Mouse (Mus musculus) limb, embryonic 14.5 days (tissue): ENCODE measurements around the gene Fen1. TPM values are rescaled to one million over a fixed set of nuclear protein-coding genes. Genes with fewer than 3 reads are reported as not detected.
"Not testable (repeated sequence)": the region's sequence is repeated elsewhere in the genome, so short reads cannot be mapped to it uniquely, and the experiment has no call there.

Experiments used
- ATAC-seq: fragments of 200-750 bp; cut with Nextera tagmentation; 2 replicates; pipeline ENCODE4 v1.8.0; 2017; ENCODE audit warnings: low read depth, moderate number of reproducible peaks, moderate TSS enrichment; ENCODE audit not compliant: low FRiP score
- DNase-seq: peaks from one replicate; pipeline ENCODE4 v3.0.0-alpha.2; 2015; ENCODE audit warnings: low spot score
- H3K27ac ChIP-seq: fragments of 300-500 bp; sonication (generic); replicated peaks from 2 replicates; pipeline ENCODE4 v1.5.1; 2014; ENCODE audit warnings: low read depth, mild to moderate bottlenecking, low read length, moderate library complexity, mixed read lengths
- H3K27me3 ChIP-seq: fragments of 300-500 bp; sonication (generic); 2 replicates; pipeline ENCODE4 v1.6.1; 2014; ENCODE audit warnings: low read length, mixed read lengths; ENCODE audit not compliant: control insufficient read depth, insufficient read depth
- H3K36me3 ChIP-seq: fragments of 300-500 bp; sonication (generic); 2 replicates; pipeline ENCODE4 v1.6.1; 2014; ENCODE audit warnings: mild to moderate bottlenecking, low read length, moderate library complexity, mixed read lengths; ENCODE audit not compliant: control insufficient read depth, insufficient read depth
- H3K4me1 ChIP-seq: fragments of 300-500 bp; sonication (generic); 2 replicates; pipeline ENCODE4 v1.6.1; 2014; ENCODE audit warnings: antibody characterized with exemption, low read length, mixed read lengths; ENCODE audit not compliant: control insufficient read depth, insufficient read depth
- H3K4me2 ChIP-seq: fragments of 300-500 bp; sonication (generic); replicated peaks from 2 replicates; pipeline ENCODE4 v1.6.1; 2014; ENCODE audit warnings: low read depth, mild to moderate bottlenecking, low read length, moderate library complexity; ENCODE audit not compliant: severe bottlenecking
- H3K4me3 ChIP-seq: fragments of 300-500 bp; sonication (generic); replicated peaks from 2 replicates; pipeline ENCODE4 v1.5.1; 2014; ENCODE audit warnings: low read length
- H3K9ac ChIP-seq: fragments of 300-500 bp; sonication (generic); 2 replicates; pipeline ENCODE4 v1.6.1; 2014; ENCODE audit warnings: mild to moderate bottlenecking, low read depth, low read length, moderate library complexity; ENCODE audit not compliant: severe bottlenecking
- H3K9me3 ChIP-seq: fragments of 300-500 bp; sonication (generic); 2 replicates; pipeline ENCODE4 v1.6.1; 2016; ENCODE audit warnings: low read length; ENCODE audit not compliant: control insufficient read depth
- POLR2A ChIP-seq: fragments of 200-500 bp; IDR thresholded peaks from 2 replicates; pipeline ENCODE4 v1.8.0; 2012; ENCODE audit warnings: inconsistent platforms, mild to moderate bottlenecking, moderate library complexity, borderline replicate concordance; ENCODE audit not compliant: insufficient read depth, insufficient read length; ENCODE audit errors: extremely low read depth
- WGBS: fragments of 180-500 bp; shearing (Covaris S2); extraction: QIAGEN DNeasy Blood & Tissue Kit; methylation state at CpG from one replicate; pipeline ENCODE4 v1.1.7; 2014; 5-methylcytosine and 5-hydroxymethylcytosine counted together
- polyA plus RNA-seq, 2 experiments: library from polyadenylated mRNA; depleted of rRNA in 1 of 2; stranded (reverse) in 1 of 2; unstranded in 1 of 2; fragments of >200 nt; fragmentation: Nextera tagmentation in 1 of 2; extraction: Ambion mirVana in 1 of 2; gene quantifications; 2 replicates each; pipeline versions ENCODE4 v1.2.1 to v1.2.3; 2012 to 2014

The Fen1 gene
- polyA plus RNA-seq, 2 experiments = 40.8 to 58.2 TPM

DNA sequence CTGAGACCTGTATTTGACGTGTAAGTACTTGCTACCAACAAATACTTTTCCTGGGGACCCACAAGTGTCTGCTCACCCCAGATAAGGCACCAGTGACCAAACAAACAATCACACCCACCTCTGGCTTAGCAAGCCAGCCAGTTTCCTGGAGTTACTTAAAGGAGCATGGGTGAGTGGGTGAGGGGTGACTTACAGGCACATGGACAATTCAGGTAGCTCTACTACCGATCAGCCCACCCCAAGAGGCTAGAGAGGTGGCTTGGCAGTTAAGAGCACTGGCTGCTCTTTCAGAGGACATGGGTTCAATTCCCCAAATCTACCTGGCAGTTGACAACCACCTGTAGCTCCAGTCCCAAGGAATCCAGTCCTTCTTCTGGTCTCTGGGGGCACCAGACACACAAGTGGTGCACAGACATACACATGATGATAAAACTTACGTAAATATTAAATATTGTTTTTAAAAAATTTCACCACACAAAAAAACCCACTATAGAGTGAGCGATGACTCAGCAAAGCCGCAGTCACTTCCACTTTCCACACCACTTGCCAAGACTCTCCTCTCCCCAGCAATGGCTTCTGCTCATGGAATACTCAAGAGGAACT lies 30.8 kb downstream of the Fen1 start:
- Histone ChIP-seq H3K4me2 (no peak overlapping the region), H3K27ac (no peak overlapping the region), H3K4me3 (no peak overlapping the region), H3K36me3 (no peaks in the 10 kb centered on the region), H3K9me3 (no peaks in the 10 kb centered on the region), H3K27me3 (no peaks in the 10 kb centered on the region), H3K4me1 (no peaks in the 10 kb centered on the region), H3K9ac (no peak overlapping the region)
- DNase-seq (no peak), ATAC-seq (no peak)
- no peak for TF ChIP-seq POLR2A
- 81% methylated on average over 5 of the region's 5 CpGs for WGBS

DNA sequence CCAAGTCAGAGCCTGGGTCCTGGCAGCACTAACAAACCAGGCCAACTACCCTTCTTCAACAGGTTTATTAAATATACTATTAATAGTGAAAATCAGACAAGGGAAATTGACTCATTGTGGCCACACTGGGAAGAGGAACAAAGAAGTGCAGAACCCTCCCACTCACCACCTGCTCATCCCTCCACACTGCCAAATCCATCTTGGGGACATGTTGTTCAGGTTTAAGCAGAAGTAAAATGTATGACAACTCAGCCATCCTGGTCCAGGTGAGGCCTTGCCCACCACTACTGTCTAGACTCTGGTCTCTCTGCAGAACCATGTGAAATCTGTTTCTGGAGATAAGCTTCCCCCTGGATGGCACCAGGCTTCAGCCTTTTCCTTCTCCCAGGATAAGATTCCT lies 32.1 kb downstream of the Fen1 start:
- no peak for TF ChIP-seq POLR2A
- DNase-seq = no peak
- no peak overlapping the region for H3K9ac ChIP-seq
- H3K4me2 ChIP-seq = no peak overlapping the region
- no peak overlapping the region for H3K27ac ChIP-seq
- H3K4me1 ChIP-seq = no peaks in the 10 kb centered on the region
- no peak overlapping the region for H3K4me3 ChIP-seq
- H3K9me3 ChIP-seq = no peaks in the 10 kb centered on the region
- no peaks in the 10 kb centered on the region for H3K27me3 ChIP-seq
- ATAC-seq = no peak
- H3K36me3 ChIP-seq = no peaks in the 10 kb centered on the region

DNA sequence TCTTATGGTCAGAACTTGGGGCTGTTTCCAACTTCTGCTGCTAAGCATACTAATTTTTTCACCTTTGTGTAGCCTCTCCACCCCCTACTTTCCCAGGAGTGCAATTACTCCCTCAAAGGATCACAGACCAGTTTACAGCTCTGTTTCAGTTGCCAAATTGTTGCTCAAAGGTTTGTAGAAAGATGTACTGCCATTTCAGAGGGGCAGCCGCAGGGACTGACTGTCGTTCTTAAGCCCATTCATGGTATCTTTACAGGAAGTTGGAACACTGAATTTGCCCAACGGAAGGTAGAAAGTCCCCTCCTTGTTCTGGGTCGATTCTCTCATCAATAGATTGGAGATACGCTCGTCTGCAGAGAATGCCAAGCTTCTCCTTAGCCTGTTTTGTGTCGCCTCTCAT lies 32.6 kb downstream of the Fen1 start:
- Histone ChIP-seq H3K4me1 (no peaks in the 10 kb centered on the region), H3K4me3 (no peak overlapping the region), H3K4me2 (no peak overlapping the region), H3K27ac (no peak overlapping the region), H3K27me3 (no peaks in the 10 kb centered on the region), H3K9me3 (no peaks in the 10 kb centered on the region), H3K36me3 (no peaks in the 10 kb centered on the region), H3K9ac (no peak overlapping the region)
- WGBS = 78% methylated on average over 7 of the region's 7 CpGs
- no peak for TF ChIP-seq POLR2A
- no peak for DNase-seq
- no peak for ATAC-seq

- WGBS = 28% methylated on average over 1 of the region's 1 CpGs
- Histone ChIP-seq H3K27me3 (no peaks in the 10 kb centered on the region), H3K4me1 (no peaks in the 10 kb centered on the region), H3K9me3 (no peaks in the 10 kb centered on the region), H3K4me3 (no peak overlapping the region), H3K27ac (no peak overlapping the region), H3K4me2 (no peak overlapping the region), H3K36me3 (no peaks in the 10 kb centered on the region), H3K9ac (no peak overlapping the region)
- no peak for ATAC-seq
- no peak for DNase-seq
- no peak for TF ChIP-seq POLR2A
Measured at GRCm38 (mm10) chr19:10170466-10170865, 33.5 kb downstream of the Fen1 start.

DNA sequence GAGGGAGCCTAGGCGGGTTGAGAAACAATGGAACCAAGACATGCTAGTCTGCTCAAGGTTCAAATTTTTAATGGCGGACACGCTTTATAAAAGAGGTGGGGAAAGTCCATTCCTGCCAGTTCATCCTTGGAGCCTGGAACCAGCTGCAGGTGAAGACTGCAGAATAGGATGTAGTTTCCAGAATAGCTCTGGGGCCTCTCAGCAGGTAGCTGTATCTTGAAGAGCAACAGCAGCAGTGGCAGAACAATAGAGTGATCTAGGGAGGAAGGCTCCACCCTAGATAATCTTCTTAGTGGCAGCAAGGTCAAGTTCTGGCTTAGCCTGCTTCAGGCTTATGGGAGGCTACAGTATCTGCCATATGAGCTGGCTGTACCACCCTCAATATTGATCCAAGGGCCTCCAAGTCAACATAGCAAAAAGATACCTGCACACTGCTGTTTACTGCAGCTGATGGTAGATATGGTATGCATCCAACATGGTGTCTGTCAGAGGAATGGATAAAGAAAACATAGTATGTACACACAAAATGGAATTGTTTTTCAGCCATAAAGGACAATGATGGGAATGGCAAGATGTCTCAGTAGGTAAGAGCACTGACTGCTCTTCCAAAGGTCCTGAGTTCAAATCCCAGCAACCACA lies 34.2 kb downstream of the Fen1 start:
- H3K9me3 ChIP-seq, DNase-seq, H3K4me1 ChIP-seq, ATAC-seq, H3K9ac ChIP-seq, H3K27me3 ChIP-seq, H3K27ac ChIP-seq, H3K4me2 ChIP-seq, H3K4me3 ChIP-seq, H3K36me3 ChIP-seq: not testable (repeated sequence)
- 91% methylated on average over 3 of the region's 3 CpGs for WGBS
